Mouse (Mus musculus) heart, postnatal 0 days (tissue): ENCODE results near the gene Prr14.

ENCODE experiments used
- CTCF ChIP-seq: IDR thresholded peaks from 2 replicates; pipeline ENCODE4 v1.5.1; 2016; ENCODE audit warnings: antibody characterized with exemption, control low read depth, low read depth
- EP300 ChIP-seq: IDR thresholded peaks from 2 replicates; pipeline ENCODE4 v1.6.1; 2016; ENCODE audit warnings: antibody characterized with exemption, low read depth

- TF ChIP-seq CTCF = no peak
- TF ChIP-seq EP300 = no peak
These were observed 17.4 kb downstream of the Prr14 start for GRCm38 (mm10) chr7:127476855-127477254.
